Mouse (Mus musculus) ES-Bruce4 (cell line): ENCODE results near the gene Sarm1.

Experiments used
- CTCF ChIP-seq: IDR thresholded peaks from one replicate; pipeline ENCODE4 v1.8.1; 2011; ENCODE audit warnings: low read depth, low read length
- POLR2A ChIP-seq: IDR thresholded peaks from one replicate; pipeline ENCODE4 v1.8.1; 2011; ENCODE audit warnings: low read length; ENCODE audit not compliant: insufficient read depth

DNA sequence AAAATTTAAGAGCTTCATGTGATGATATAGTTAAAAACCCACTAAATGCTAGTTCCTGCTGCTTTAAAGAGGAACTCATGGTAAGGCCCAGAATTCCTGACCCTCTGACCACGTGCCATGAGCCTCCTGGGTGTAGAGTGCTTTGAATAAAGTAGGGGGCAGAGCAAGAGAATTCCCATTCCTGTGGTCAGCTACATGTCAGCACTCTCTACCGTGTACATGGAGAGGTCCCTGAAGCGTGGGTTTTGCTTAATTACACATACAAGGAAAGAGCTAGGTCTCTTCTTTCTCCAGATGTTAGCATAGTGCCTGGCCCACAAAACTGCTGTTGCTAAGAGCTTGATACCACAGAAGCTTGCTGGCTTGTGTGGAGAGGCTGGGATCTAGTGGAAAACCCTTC lies 7.9 kb upstream of the Sarm1 start:
- TF ChIP-seq POLR2A (no peak), CTCF (no peak)
